Mouse (Mus musculus): ENCODE results near the gene Slamf9.

- TF ChIP-seq MAX (IDR thresholded peaks at IDR 0.05; ENCODE audit: low read depth): no peak
- no peak for TF ChIP-seq POLR2A (IDR thresholded peaks at IDR 0.05; ENCODE audit: insufficient read length, low read depth)
- no peak for TF ChIP-seq MYOG (IDR thresholded peaks at IDR 0.05; ENCODE audit: control insufficient read depth in 1 of 3, insufficient read depth in 1 of 3, insufficient read length in 2 of 3, low read depth in 2 of 3)
- no peak for TF ChIP-seq E2F4 (IDR thresholded peaks at IDR 0.05; ENCODE audit: insufficient read depth)
- no peak for TF ChIP-seq USF1 (IDR thresholded peaks at IDR 0.05; ENCODE audit: low read depth)
- no peak for TF ChIP-seq TCF12 (IDR thresholded peaks at IDR 0.05; ENCODE audit: insufficient read depth, poor library complexity, severe bottlenecking)
- no peak for TF ChIP-seq CEBPB (IDR thresholded peaks at IDR 0.05; ENCODE audit: insufficient read depth, poor library complexity, severe bottlenecking)
Observed at GRCm38 (mm10) chr1:172519644-172520043, 44.5 kb downstream of the Slamf9 start.
